In the genomic region with DNA sequence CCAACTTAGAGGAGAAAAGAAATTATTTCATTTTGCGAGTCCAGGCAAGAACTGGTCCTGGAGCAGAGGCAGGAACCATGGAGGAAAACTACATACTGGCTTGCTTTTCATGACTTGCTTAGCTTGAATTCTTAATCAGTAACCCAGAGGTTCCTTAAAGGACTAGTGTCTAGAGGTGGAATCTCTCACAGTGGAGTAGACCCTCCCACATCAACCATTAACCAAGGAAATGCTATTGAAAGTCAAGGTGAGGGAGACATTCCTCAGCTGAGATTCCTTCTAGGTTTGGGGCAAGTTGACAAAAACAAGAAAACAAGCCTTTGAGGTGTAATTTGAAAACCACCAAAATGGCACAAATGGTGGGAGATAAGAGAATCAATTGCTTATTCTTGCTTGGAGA, we compare ENCODE assay signal across 8 mouse cellular contexts. TPM values are rescaled to one million over a fixed set of nuclear protein-coding genes. Genes with fewer than 3 reads are reported as not detected.
DNase-seq lines count a peak whose midpoint lies in the region; ATAC-seq and TF ChIP-seq lines count a peak whose summit lies in the region.

A gene (minus strand): TSS at position 119 of the 400 bp plus-strand sequence.

- H3K4me2 ChIP-seq in forebrain, embryonic 12.5 days, result no peak within 1 kb of the TSS
- no peak within 1 kb of the TSS for H3K4me2 ChIP-seq in neural tube, embryonic 14.5 days (ENCODE audit: low read depth, low read length)

- H3K27me3 ChIP-seq in C2C12 (ENCODE audit: control insufficient read depth, insufficient read depth, insufficient read length) (no peaks in the 10 kb centered on the region), G1E (ENCODE audit: insufficient read depth, low read length) (peaks cover 10% of the 10 kb centered on the region; the same call in 1 of the 2 replicates)
- no peaks in the 10 kb centered on the region for H3K27me3 ChIP-seq in forebrain, embryonic 12.5 days
- no peaks in the 10 kb centered on the region for H3K27me3 ChIP-seq in limb, embryonic 10.5 days (ENCODE audit: low read depth, poor library complexity, severe bottlenecking)
- H3K27me3 ChIP-seq in neural tube, embryonic 14.5 days (ENCODE audit: control insufficient read depth, insufficient read depth, low read length), result no peaks in the 10 kb centered on the region

- TF ChIP-seq CTCF in C2C12 (IDR thresholded peaks at IDR 0.05; ENCODE audit: control insufficient read depth, insufficient read depth, insufficient read length) (no peak), G1E (IDR thresholded peaks at IDR 0.05; ENCODE audit: low read depth, low read length) (no peak)

- H3K4me3 ChIP-seq in C2C12 (ENCODE audit: insufficient read depth, poor library complexity, severe bottlenecking) (no peak within 1 kb of the TSS), G1E (ENCODE audit: low read depth, low read length) (no peak within 1 kb of the TSS)
- no peak within 1 kb of the TSS for H3K4me3 ChIP-seq in forebrain, embryonic 12.5 days (replicated peaks)
- H3K4me3 ChIP-seq in limb, embryonic 10.5 days, result no peak within 1 kb of the TSS
- no peak within 1 kb of the TSS for H3K4me3 ChIP-seq in neural tube, embryonic 14.5 days (ENCODE audit: low read depth, low read length)

- H3K79me2 ChIP-seq in C2C12 (ENCODE audit: control insufficient read depth, insufficient read depth), result no peaks in the 10 kb centered on the region

- ATAC-seq in G1E (ENCODE audit: extremely low read depth, insufficient number of reproducible peaks, low FRiP score, poor library complexity, severe bottlenecking), result no peak
- no peak for ATAC-seq in forebrain, embryonic 12.5 days (ENCODE audit: low FRiP score)
- no peak for ATAC-seq in hematopoietic stem cell, adult 5-6 weeks (replicated peaks in 1 of 2; ENCODE audit: insufficient read depth in 1 of 2, low FRiP score in 2 of 2, low TSS enrichment in 1 of 2, low read depth in 1 of 2, poor library complexity in 2 of 2, severe bottlenecking in 2 of 2)
- ATAC-seq in neural tube, embryonic 14.5 days (ENCODE audit: low read depth), result no peak

- no peak within 1 kb of the TSS for H3K9ac ChIP-seq in forebrain, embryonic 12.5 days
- no peak within 1 kb of the TSS for H3K9ac ChIP-seq in neural tube, embryonic 14.5 days (replicated peaks; ENCODE audit: low read depth, low read length)

- no peak for DNase-seq in G1E (ENCODE audit: low spot score)
- DNase-seq in limb, embryonic 10.5 days (ENCODE audit: low spot score), result no peak
- DNase-seq in retina, postnatal 1 day, result no peak
- no peak for DNase-seq in MN1 (ENCODE audit: low spot score)

- H3K36me3 ChIP-seq in C2C12 (ENCODE audit: control insufficient read depth, insufficient read depth) (no peaks in the 10 kb centered on the region), G1E (replicated peaks) (no peaks in the 10 kb centered on the region)
- no peaks in the 10 kb centered on the region for H3K36me3 ChIP-seq in forebrain, embryonic 12.5 days (replicated peaks)
- H3K36me3 ChIP-seq in limb, embryonic 10.5 days, result no peaks in the 10 kb centered on the region
- H3K36me3 ChIP-seq in neural tube, embryonic 14.5 days (ENCODE audit: control insufficient read depth, insufficient read depth, low read length), result no peaks in the 10 kb centered on the region

- no peak within 1 kb of the TSS for H3ac ChIP-seq in C2C12 (ENCODE audit: control insufficient read depth, insufficient read length, low read depth)

- H3K4me1 ChIP-seq in G1E (ENCODE audit: insufficient read depth, low read depth, low read length), result no peaks in the 10 kb centered on the region
- no peaks in the 10 kb centered on the region for H3K4me1 ChIP-seq in forebrain, embryonic 12.5 days
- no peaks in the 10 kb centered on the region for H3K4me1 ChIP-seq in limb, embryonic 10.5 days
- no peaks in the 10 kb centered on the region for H3K4me1 ChIP-seq in neural tube, embryonic 14.5 days (ENCODE audit: control insufficient read depth, insufficient read depth, low read length)

- WGBS in forebrain, embryonic 12.5 days, result 92% methylated on average over 1 of the region's 1 CpGs
- 94% methylated on average over 1 of the region's 1 CpGs for WGBS in limb, embryonic 10.5 days
- 97% methylated on average over 1 of the region's 1 CpGs for WGBS in neural tube, embryonic 14.5 days

- H3K79me3 ChIP-seq in C2C12 (ENCODE audit: low read depth), result no peaks in the 10 kb centered on the region

- no peak within 1 kb of the TSS for H3K27ac ChIP-seq in forebrain, embryonic 12.5 days
- H3K27ac ChIP-seq in limb, embryonic 10.5 days, result no peak within 1 kb of the TSS
- no peak within 1 kb of the TSS for H3K27ac ChIP-seq in neural tube, embryonic 14.5 days (ENCODE audit: low read depth, low read length)

- H3K9me3 ChIP-seq in G1E (replicated peaks), result peaks cover 5% of the 10 kb centered on the region
- H3K9me3 ChIP-seq in forebrain, embryonic 12.5 days, result no peaks in the 10 kb centered on the region
- H3K9me3 ChIP-seq in limb, embryonic 10.5 days (replicated peaks), result no peaks in the 10 kb centered on the region
- no peaks in the 10 kb centered on the region for H3K9me3 ChIP-seq in neural tube, embryonic 14.5 days (ENCODE audit: control insufficient read depth, low read length)

TF ChIP-seq in C2C12, 6 proteins besides CTCF, POLR2A, EP300 and RAD21:
- TF ChIP-seq MYOG (IDR thresholded peaks at IDR 0.05; ENCODE audit: control insufficient read depth, extremely low read depth, insufficient read length) (no peak), USF1 (IDR thresholded peaks at IDR 0.05; ENCODE audit: low read depth) (no peak), FOSL1 (IDR thresholded peaks at IDR 0.05; ENCODE audit: insufficient read depth, low read length, poor library complexity, severe bottlenecking) (no peak), CEBPB (IDR thresholded peaks at IDR 0.05; ENCODE audit: low read depth) (no peak), MYOD1 (IDR thresholded peaks at IDR 0.05; ENCODE audit: control insufficient read depth, insufficient read length, low read depth) (no peak), MAX (IDR thresholded peaks at IDR 0.05) (no peak)

RNA-seq across cellular contexts. Expression of the gene that starts here (rescaled TPM):
- 76.9 TPM for polyA plus RNA-seq in C2C12 (2012; fragmentation: generic; extraction: Trizol)
- total RNA-seq in G1E (2014; fragmentation: Nextera tagmentation), result 95.8 and 106 TPM in 2 replicates
- total RNA-seq in G1E (2017), result 250 and 260 TPM in 2 replicates
- polyA plus RNA-seq in G1E (2012), result 34.8 and 56.2 TPM in 2 replicates
- polyA plus RNA-seq in forebrain, embryonic 12.5 days (2016; fragmentation: Nextera tagmentation; extraction: Ambion mirVana), result 203 and 208 TPM in 2 replicates
- 201 and 213 TPM in 2 replicates for total RNA-seq in hematopoietic stem cell, adult 5-6 weeks (2017)
- polyA plus RNA-seq in limb, embryonic 10.5 days (2016; fragmentation: Nextera tagmentation; extraction: Ambion mirVana), result 138 TPM in 2 replicates
- 233 and 238 TPM in 2 replicates for polyA plus RNA-seq in neural tube, embryonic 14.5 days (2014; fragmentation: Nextera tagmentation; extraction: Ambion mirVana)
